Mouse (Mus musculus): ENCODE data around the gene Pip5k1b. TPM values are rescaled to one million over a fixed set of nuclear protein-coding genes. Genes with fewer than 3 reads are reported as not detected.

Gene Pip5k1b
- total RNA-seq, 1 experiment: 2.1 TPM

DNA sequence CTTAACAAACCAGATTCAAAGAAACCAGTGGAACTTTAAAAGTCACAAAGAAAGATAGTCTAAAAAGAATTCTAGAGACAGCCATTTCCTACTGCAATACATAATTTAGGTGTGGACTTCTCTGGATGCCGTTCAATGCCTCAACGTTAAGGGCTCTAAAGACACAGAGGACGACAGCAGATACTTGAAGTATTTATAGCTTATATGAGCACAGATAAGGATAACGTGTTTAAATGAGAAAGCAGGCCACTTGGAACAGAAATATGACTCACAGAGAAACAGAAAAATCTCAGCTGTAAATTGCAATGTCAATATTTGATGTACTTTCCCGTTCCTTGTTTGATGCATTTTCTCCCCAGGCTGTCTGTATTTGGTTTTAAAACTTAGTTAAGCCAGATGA lies 212.9 kb downstream of the Pip5k1b start:
- no peak for TF ChIP-seq ZC3H11A (IDR thresholded peaks at IDR 0.05; ENCODE audit: borderline replicate concordance, low read depth, low read length)
- TF ChIP-seq HCFC1 (IDR thresholded peaks at IDR 0.05; ENCODE audit: borderline replicate concordance, insufficient read depth, low read length): no peak
- TF ChIP-seq CHD2 (IDR thresholded peaks at IDR 0.05; ENCODE audit: low read depth, low read length): no peak
- no peak for TF ChIP-seq MAFK (IDR thresholded peaks at IDR 0.05; ENCODE audit: insufficient read depth, low read depth, low read length)
- TF ChIP-seq ZNF384 (IDR thresholded peaks at IDR 0.05; ENCODE audit: low read depth, low read length): no peak
- DNase-seq (ENCODE audit: low read depth, low spot score): no peak
- no peak overlapping the region for H3K27ac ChIP-seq (ENCODE audit: insufficient read depth, low read depth, low read length, poor library complexity, severe bottlenecking)

DNA sequence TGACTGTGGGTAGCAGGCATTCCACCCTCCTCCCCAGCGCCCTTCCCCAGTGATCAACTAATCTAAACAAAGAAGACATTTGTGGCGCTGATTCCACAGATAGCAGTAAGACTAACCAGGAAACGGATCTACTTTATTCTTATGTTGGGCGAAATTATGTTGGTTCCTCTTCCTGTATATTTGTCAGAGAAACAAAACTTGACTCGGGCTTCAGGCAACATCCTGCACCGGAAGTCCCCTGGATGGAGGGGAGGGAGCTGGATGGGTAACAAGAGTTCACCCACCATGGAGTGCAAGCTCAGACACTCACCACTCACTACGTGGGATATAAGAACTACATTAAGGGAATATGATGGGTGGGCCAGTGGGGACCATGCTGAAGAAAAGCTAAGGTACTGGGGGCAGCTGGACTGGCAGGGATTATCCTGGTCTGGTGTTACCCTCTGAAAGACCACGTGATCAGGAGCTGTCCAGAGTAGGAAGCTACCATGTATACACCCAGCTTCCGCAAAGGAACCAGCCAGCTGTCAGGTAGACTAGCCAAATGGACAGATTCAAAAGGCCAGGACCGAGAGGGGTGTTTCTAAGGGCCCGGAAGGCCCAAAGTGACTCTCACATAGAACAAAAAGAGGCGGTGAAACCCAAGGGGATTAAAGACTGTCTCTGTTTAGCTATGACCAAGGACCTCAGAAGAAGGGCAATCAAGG lies 219.1 kb downstream of the Pip5k1b start:
- no peak overlapping the region for H3K9ac ChIP-seq (ENCODE audit: insufficient read depth, low read depth, low read length, poor library complexity, severe bottlenecking)
- in situ Hi-C loops (cut with MboI; ENCODE audit: low sequenced_read_pairs in 2 of 2, unreplicated experiment in 2 of 2): no loop called here
- DNase-seq (ENCODE audit: low read depth, low spot score): no peak
- H3K4me1 ChIP-seq (ENCODE audit: control insufficient read depth in 2 of 2, insufficient read depth in 2 of 2, low read length in 2 of 2, poor library complexity in 1 of 2): no peaks in the 10 kb centered on the region
- no peak overlapping the region for H3K4me3 ChIP-seq (ENCODE audit: insufficient read depth in 1 of 2, low read depth in 1 of 2, low read length in 2 of 2, poor library complexity in 1 of 2, severe bottlenecking in 1 of 2)
- H3K9me3 ChIP-seq (ENCODE audit: control insufficient read depth, insufficient read depth, low read depth, low read length): no peaks in the 10 kb centered on the region
- no peak overlapping the region for H3K27ac ChIP-seq (ENCODE audit: insufficient read depth, low read depth, low read length, poor library complexity, severe bottlenecking)
- H3K36me3 ChIP-seq (ENCODE audit: control insufficient read depth, insufficient read depth, low read length, poor library complexity, severe bottlenecking): no peaks in the 10 kb centered on the region
- no peak for TF ChIP-seq ZNF384 (IDR thresholded peaks at IDR 0.05; ENCODE audit: low read depth, low read length)
- TF ChIP-seq ZC3H11A (IDR thresholded peaks at IDR 0.05; ENCODE audit: borderline replicate concordance, low read depth, low read length): no peak
- TF ChIP-seq HCFC1 (IDR thresholded peaks at IDR 0.05; ENCODE audit: borderline replicate concordance, insufficient read depth, low read length): no peak
- TF ChIP-seq CHD2 (IDR thresholded peaks at IDR 0.05; ENCODE audit: low read depth, low read length): no peak
- TF ChIP-seq MAFK (IDR thresholded peaks at IDR 0.05; ENCODE audit: insufficient read depth, low read depth, low read length): no peak

More for the DNA sequence above, 212.9 kb downstream of the Pip5k1b start:
- H3K4me1 ChIP-seq (ENCODE audit: control insufficient read depth in 2 of 2, insufficient read depth in 2 of 2, low read length in 2 of 2, poor library complexity in 1 of 2): no peaks in the 10 kb centered on the region
- no peak overlapping the region for H3K9ac ChIP-seq (ENCODE audit: insufficient read depth, low read depth, low read length, poor library complexity, severe bottlenecking)
- H3K4me3 ChIP-seq (ENCODE audit: insufficient read depth in 1 of 2, low read depth in 1 of 2, low read length in 2 of 2, poor library complexity in 1 of 2, severe bottlenecking in 1 of 2): no peak overlapping the region
- H3K36me3 ChIP-seq (ENCODE audit: control insufficient read depth, insufficient read depth, low read length, poor library complexity, severe bottlenecking): no peaks in the 10 kb centered on the region
- H3K9me3 ChIP-seq (ENCODE audit: control insufficient read depth, insufficient read depth, low read depth, low read length): no peaks in the 10 kb centered on the region
- in situ Hi-C loops (cut with MboI; ENCODE audit: low sequenced_read_pairs in 2 of 2, unreplicated experiment in 2 of 2): no loop called here

DNA sequence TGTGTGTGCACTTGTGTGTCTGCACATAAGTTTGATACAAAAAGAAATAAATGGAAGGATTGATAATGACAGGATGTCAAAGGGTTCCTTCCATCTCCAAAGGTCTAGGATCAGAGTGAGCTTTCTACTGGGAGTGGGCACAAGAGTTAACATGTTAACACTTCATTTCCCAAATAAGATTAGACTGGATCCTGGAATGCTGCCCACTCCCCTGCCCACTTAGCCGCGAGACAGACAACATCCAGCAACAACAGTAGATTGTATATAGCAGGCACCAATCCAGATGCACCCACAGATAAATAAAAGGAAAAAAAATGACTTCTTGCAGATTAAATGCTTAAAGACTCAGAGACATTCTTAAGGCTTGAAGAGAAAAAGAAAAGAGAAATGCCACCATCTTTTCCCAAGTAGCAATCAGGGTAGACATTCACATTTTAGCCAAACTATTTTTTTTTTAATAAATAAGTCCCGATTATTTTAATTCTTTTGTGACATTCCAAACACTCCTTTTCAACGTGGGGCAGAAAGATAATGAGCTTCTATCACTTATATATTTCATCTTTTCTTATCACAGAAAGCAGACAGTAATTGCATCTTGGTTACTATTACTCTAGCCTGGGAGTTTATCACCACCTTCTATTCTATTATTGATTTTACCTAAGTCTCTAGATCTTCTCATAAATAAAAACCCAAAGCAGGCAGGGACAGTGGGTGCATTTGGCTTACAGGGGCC lies 219.9 kb downstream of the Pip5k1b start:
- no peaks in the 10 kb centered on the region for H3K4me1 ChIP-seq (ENCODE audit: control insufficient read depth in 2 of 2, insufficient read depth in 2 of 2, low read length in 2 of 2, poor library complexity in 1 of 2)
- TF ChIP-seq ZNF384 (IDR thresholded peaks at IDR 0.05; ENCODE audit: low read depth, low read length) (no peak), ZC3H11A (IDR thresholded peaks at IDR 0.05; ENCODE audit: borderline replicate concordance, low read depth, low read length) (no peak), HCFC1 (IDR thresholded peaks at IDR 0.05; ENCODE audit: borderline replicate concordance, insufficient read depth, low read length) (no peak), MAFK (IDR thresholded peaks at IDR 0.05; ENCODE audit: insufficient read depth, low read depth, low read length) (no peak), CHD2 (IDR thresholded peaks at IDR 0.05; ENCODE audit: low read depth, low read length) (no peak)
- H3K36me3 ChIP-seq (ENCODE audit: control insufficient read depth, insufficient read depth, low read length, poor library complexity, severe bottlenecking): no peaks in the 10 kb centered on the region
- H3K27ac ChIP-seq (ENCODE audit: insufficient read depth, low read depth, low read length, poor library complexity, severe bottlenecking): no peak overlapping the region
- in situ Hi-C loops (cut with MboI; ENCODE audit: low sequenced_read_pairs in 2 of 2, unreplicated experiment in 2 of 2): no loop called here
- H3K9ac ChIP-seq (ENCODE audit: insufficient read depth, low read depth, low read length, poor library complexity, severe bottlenecking): no peak overlapping the region
- no peaks in the 10 kb centered on the region for H3K9me3 ChIP-seq (ENCODE audit: control insufficient read depth, insufficient read depth, low read depth, low read length)
- no peak for DNase-seq (ENCODE audit: low read depth, low spot score)
- no peak overlapping the region for H3K4me3 ChIP-seq (ENCODE audit: insufficient read depth in 1 of 2, low read depth in 1 of 2, low read length in 2 of 2, poor library complexity in 1 of 2, severe bottlenecking in 1 of 2)

DNA sequence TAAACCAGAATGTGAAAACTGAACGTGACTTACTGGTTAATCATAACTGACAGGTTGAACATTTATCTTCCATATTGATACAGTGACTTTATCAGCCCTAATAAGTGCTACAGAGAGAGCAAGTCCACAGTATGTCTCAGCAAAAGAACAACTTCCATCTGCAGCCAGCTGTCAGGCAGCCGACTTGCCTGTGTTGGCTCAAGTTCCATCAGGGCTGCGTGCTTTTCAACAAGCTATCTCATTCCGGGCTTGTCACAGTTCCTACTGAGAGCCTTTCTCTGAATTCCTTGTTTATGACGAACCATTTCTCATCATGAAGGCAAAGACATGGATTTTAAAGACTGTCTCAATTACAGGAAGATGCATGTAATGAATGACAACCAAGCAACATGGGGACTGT lies 222.7 kb downstream of the Pip5k1b start:
- DNase-seq (ENCODE audit: low read depth, low spot score): no peak
- TF ChIP-seq ZC3H11A (IDR thresholded peaks at IDR 0.05; ENCODE audit: borderline replicate concordance, low read depth, low read length): no peak
- H3K9ac ChIP-seq (ENCODE audit: insufficient read depth, low read depth, low read length, poor library complexity, severe bottlenecking): no peak overlapping the region
- in situ Hi-C loops (cut with MboI; ENCODE audit: low sequenced_read_pairs in 2 of 2, unreplicated experiment in 2 of 2): no loop called here
- H3K4me3 ChIP-seq (ENCODE audit: insufficient read depth in 1 of 2, low read depth in 1 of 2, low read length in 2 of 2, poor library complexity in 1 of 2, severe bottlenecking in 1 of 2): no peak overlapping the region
- no peaks in the 10 kb centered on the region for H3K9me3 ChIP-seq (ENCODE audit: control insufficient read depth, insufficient read depth, low read depth, low read length)
- H3K36me3 ChIP-seq (ENCODE audit: control insufficient read depth, insufficient read depth, low read length, poor library complexity, severe bottlenecking): no peaks in the 10 kb centered on the region
- H3K27ac ChIP-seq (ENCODE audit: insufficient read depth, low read depth, low read length, poor library complexity, severe bottlenecking): no peak overlapping the region
- no peaks in the 10 kb centered on the region for H3K4me1 ChIP-seq (ENCODE audit: control insufficient read depth in 2 of 2, insufficient read depth in 2 of 2, low read length in 2 of 2, poor library complexity in 1 of 2)
